Mouse (Mus musculus): ENCODE data around the gene Adam26a. TPM values are rescaled to one million over a fixed set of nuclear protein-coding genes. Genes with fewer than 3 reads are reported as not detected.

The Adam26a gene
- polyA plus RNA-seq (2017; shearing (Covaris generic)) = not detected

GRCm38 (mm10) chr8:43576607-43577006 lies at the start of gene Adam26a:
Gene Adam26a (minus strand): TSS chr8:43576707.

GRCm38 (mm10) chr8:43528006-43528405 lies 48.5 kb downstream of the Adam26a start, which contains the start of gene Adam26b:
Gene Adam26b (minus strand): TSS chr8:43528106.

Other genes with a start within 250 kb of the Adam26a start
- not detected for gene Adam26b, start 48.6 kb downstream of the Adam26a start, polyA plus RNA-seq (2017; shearing (Covaris generic))
- not detected for gene Gm5346, start 50.6 kb upstream of the Adam26a start, polyA plus RNA-seq (2017; shearing (Covaris generic))
- 0.22 TPM for gene Adam34, start 133.3 kb upstream of the Adam26a start, polyA plus RNA-seq (2017; shearing (Covaris generic))